Mouse (Mus musculus) kidney, postnatal 4 days (tissue): ENCODE results near the gene Sept3.
"Not testable (repeated sequence)": the region's sequence is repeated elsewhere in the genome, so short reads cannot be mapped to it uniquely, and the experiment has no call there.

Source experiments
- DNase-seq, 2 experiments: peaks; one replicate each; pipeline ENCODE4 v3.0.0; 2021; ENCODE audit warnings: mixed read lengths in 2 of 2

The Sept3 gene

GRCm38 (mm10) chr15:82274593-82274926, at the start of gene Sept3:
Gene Sept3, plus strand, starts transcription at chr15:82274893.
- no peak for DNase-seq

GRCm38 (mm10) chr15:82225769-82226168, 48.9 kb upstream of the Sept3 start:
- DNase-seq, result no peak

DNA sequence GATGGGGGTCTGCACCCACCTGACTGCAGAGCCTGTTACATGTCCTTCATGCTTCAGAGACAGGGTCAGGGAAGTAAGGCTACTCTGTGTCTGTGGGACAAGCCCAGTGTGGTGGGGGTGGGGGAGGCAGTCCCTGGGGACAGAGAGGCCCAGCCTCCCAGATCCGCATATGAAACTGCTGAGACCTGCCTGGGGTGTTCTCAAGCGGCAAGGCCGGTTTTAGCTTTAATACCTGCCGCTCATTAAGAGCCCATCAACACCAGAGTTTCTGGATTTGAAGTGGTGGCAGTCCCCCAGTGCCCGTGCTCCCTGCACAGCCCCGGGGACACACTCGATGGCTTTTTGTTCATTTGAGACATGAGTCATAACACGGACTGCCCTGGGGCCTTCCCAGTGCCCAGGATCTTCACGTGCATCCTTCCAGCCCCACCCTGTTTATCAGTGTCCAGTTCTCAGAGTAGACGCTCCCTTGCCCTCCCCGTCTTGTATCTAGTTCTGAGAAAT, 45.1 kb upstream of the Sept3 start:
- DNase-seq, result peak; percentile 45 to 63

GRCm38 (mm10) chr15:82230098-82230611, 44.5 kb upstream of the Sept3 start:
- no peak for DNase-seq

GRCm38 (mm10) chr15:82231100-82231499, 43.6 kb upstream of the Sept3 start:
- DNase-seq, result no peak

DNA sequence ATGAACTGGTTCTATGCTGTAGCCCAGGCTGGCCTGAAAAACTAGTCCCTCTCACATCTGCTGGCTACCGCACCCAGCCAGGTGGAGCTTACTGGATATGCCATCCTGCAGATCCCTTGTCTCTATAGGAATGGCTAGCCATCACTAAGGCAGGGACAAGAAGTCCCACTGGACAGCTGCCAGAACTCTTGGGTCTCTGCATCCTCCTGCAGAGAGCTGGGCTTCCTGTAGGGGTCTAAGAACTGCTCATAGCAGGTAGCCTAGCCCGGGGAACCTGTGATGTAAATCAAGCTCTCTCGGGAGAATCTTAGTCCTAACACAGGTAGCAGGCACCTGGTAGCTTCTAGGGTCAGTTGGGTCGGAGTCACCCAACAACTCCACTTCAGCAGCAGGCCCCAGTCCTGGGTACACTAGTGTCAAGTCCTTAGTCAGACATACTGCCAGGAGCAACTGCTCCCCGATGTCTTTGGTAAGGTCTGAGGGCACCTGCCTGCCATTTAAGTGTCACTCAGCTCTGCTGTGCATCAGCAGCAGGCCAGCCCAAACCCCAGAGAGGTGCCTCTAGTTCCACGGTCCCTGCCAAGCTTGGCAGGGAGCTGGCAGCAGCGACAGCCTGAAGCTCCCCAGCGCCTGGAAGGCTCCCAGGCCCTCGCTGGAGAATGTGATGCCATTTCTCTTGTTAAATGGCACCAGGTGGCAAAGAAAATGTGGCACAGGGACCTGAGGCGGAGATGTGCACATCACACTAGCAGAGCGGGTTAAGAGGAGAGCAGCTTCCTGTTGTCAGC, 42.9 kb upstream of the Sept3 start:
- DNase-seq, result no peak

GRCm38 (mm10) chr15:82232651-82233050, 42.0 kb upstream of the Sept3 start:
- no peak for DNase-seq

DNA sequence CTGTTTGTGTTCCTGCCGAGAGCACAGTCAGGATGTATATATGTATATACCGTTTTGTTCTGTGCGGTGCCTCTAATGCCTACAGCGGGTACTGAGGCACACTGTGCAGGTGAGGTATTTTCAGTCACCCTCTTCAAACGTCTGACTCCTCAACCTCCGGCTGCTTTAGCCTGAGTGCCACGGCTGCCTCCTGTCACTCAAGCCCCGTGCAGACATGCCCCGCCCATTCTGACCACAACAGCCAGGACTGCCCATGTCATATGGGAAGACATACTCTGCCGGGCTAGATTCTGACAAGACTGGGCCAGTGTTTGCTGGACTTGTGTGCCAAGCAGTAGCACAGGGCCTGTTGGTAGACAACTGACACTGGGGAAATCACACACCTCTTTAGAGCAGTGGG, 39.0 kb upstream of the Sept3 start:
- DNase-seq, result no peak

- DNase-seq, result peak; percentile 86 to 87
These were observed 38.1 kb upstream of the Sept3 start for GRCm38 (mm10) chr15:82236565-82236964.

DNA sequence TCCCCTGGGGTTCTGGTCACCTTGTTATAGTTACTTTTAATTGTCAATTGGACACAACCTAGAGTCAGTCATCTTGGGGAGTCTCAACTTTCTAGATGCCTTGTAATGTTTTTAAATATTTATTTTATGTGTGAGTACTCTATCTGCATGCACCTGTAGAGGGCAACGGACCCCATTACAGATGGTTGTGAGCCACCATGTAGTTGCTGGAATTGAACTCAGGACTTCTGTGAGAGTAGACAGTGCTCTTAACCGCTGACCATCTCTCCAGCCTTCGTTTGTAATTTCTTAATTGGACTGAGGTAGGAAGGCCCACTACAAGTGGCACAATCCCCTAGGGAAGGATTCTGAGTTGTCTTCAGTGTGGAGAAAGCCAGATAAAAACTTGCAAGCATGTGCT, 31.4 kb upstream of the Sept3 start:
- no peak for DNase-seq

DNA sequence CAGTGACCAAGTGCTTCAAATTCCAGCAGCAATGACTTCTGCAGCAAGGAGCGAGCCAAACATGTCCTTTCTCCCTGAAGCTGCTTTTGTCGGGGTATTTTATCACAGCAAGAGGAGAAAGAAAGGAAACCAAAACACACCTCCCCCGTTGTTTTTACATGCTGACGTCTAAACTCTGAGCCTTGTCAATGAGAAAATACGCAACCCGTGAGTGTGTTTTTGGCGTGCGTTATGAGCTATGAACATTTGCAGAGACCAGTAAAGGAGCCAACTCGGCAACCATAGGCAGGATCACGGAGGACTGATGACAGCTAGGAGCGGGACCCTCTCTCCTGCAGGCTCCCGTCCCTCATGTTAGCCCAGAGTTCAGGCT, 31.0 kb upstream of the Sept3 start:
- no peak for DNase-seq

DNA sequence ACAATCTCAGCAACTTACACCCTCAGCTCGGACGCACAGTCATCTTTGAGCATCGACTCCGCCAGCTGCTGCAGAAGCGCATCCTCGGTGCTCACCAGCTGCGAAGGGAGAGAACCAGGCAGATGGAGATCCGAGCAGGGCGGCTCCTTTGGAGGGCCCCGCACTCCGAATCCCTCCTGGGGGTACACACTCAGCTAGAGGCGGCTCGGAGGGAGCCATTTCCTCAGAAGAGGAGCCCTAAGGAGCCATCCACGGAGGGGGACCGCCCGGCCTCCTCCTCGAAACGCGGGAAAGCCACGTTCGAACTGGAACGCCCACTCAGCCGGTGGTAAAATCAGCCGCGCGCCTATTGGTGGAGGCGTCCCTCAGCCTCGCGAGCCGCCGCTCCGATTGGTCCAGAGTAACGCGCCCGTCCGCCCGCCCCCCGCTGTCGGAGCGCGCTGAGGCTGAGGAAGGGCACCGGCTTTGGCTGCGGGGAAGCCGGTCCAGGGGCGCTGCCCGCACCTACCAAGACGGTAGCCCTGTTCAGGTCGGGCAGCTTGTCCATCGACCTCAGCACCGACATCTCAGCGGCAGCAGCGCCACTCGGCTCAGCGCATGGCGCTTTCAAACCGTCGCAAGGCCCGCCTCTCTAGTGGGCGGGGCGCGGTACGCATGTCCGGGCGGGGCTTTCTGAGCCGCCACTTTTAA, 30.4 kb upstream of the Sept3 start, which contains the start of gene Cenpm:
Cenpm (minus strand) TSS at position 634 of the 690 bp plus-strand sequence.
- peak; percentile 96 to 97 for DNase-seq

GRCm38 (mm10) chr15:82244805-82245161, 29.9 kb upstream of the Sept3 start:
- not testable (repeated sequence) for DNase-seq

- DNase-seq, result no peak
These were observed 27.4 kb upstream of the Sept3 start for GRCm38 (mm10) chr15:82247131-82247776.

DNA sequence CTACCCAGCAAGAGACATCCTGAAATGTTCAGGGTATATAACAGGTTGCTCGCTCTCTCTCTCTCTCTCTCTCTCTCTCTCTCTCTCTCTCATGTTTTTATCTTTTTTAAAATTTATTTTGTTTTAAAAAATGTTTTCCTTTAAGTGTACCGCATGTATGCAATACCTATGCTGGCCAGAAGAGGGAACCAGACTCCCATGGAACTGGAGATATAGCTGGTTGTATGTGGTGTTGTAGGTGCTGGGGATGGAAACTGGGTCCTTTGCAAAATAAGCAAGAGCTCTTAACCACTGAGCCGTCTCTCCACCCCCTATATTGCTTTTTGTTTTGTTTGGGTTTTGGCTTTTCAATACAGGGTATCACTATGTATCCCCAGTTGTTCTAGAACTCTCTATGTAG, 23.1 kb upstream of the Sept3 start:
- DNase-seq, result no peak

DNA sequence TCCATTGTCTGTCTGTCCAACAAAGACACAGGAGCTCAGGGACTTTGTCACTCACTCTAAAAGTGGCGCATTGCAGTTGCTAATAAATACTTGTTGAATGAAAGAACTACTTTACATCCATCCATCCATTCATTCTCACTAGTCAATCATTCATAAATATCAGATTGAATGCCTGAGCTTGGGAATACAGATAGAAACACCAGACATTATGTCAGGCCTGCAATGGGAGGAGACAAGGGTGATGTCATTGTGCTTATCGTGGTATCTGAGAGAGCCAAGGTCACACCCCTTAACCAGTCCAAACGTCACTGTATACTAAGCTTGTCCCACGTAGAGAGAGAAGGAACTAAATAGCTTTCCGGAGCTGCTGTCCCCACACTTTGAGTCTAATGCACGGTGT, 22.6 kb upstream of the Sept3 start, which contains the start of gene 1500009C09Rik:
1500009C09Rik (plus strand) TSS at position 301 of the 400 bp plus-strand sequence.
- DNase-seq, result no peak

DNA sequence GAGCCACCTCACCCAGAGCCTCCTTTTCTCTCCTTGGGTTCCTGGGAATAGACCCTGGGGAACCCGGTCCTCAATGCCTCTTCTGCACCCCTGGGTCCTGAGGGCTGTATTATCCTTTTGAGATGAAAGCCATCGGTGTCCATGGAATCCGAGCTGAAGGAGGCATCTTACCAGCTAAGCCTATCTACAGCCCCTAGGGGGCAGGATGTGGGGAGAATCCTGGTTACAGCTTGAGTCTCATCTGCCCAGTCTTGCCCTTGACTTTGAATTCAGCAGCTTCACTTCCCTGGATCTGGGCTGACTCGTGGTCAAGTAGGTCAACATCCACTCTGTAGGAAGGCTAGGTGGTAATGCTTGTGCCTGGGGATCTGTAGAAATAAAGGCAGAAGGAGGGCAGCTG, 19.4 kb upstream of the Sept3 start:
- no peak for DNase-seq

- no peak for DNase-seq
These were observed 18.7 kb upstream of the Sept3 start for GRCm38 (mm10) chr15:82255944-82256383.

DNA sequence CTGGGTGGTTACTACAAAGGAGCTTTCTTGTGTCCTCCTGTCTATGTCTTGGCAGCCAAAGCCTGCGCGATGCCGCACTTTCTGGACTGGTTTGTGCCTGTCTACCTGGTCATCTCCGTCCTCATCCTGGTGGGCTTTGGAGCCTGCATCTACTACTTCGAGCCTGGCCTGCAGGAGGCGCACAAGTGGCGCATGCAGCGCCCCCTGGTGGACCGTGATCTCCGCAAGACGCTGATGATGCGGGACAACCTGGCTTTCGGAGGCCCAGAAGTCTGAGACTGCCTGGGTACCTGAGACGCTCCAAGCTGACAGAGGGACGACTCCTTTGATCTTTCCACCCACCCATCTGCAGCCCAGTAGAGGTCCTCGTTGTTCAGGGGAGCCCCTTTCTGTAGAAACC, 15.2 kb upstream of the Sept3 start:
- DNase-seq, result peak; percentile 87 to 90

DNA sequence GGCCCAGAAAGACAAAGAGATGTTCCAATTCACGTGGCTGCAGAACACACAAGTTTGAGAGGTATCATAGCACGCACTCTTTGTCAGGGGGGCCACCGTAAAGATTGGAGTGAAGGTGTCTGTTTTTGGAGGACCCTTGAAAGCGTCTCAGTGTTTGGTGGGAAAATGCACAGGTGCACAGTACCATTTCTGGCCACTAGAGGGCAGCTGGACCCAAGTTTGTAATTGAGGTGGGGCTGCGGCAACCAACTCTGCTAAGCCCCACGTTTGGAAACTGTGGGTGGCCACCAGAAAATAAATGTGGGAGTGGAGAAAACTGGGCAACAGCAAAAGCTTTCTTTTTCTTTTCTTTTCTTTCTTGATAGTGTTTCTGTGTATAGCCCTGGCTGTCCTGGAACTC, 8.3 kb upstream of the Sept3 start:
- DNase-seq, result peak; percentile 84 to 85

DNA sequence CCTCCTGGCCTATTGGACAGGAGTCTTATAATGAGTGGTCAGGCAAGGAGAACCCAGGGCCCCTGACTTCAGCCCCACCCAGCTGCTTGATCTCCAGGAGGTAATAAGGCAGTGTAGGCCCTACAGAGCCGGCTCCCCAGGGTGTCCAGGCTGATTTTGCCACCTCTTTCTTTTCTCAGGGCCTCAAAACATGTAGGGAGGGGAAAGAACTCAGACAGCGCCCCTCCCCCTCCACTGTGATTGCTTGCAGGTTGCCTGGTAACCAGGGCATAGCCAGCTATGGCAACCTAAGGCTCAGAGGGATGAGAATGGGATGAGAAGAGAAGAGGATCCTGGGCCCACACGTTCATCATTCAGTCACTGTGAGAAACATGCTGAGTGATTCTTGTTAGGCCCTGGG, 6.5 kb upstream of the Sept3 start:
- no peak for DNase-seq

DNA sequence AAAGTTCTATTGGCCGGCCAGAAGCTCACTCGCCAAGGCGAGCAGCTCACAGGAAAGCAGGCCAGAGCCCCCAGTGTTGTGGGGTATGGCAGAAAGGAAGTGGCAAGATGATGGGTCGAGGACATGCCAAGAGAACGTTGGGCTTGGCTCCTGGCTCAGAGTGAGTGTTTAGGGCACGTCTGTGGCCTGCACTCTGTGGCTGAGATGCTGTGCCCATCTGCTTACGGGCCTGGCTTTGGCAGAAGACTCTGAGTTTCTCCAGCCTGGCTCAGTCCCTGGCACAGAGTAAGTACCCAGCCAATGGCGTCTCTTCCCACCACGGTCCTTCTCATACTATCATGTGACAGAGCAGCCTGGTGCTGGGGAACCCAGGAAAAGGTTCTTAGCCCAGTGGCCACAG, 5.9 kb upstream of the Sept3 start:
- no peak for DNase-seq

- DNase-seq, result peak; percentile 90
These were observed 3.5 kb upstream of the Sept3 start for GRCm38 (mm10) chr15:82271201-82271600.
